Mouse (Mus musculus): ENCODE data around the gene Mapk7.

The Mapk7 gene

DNA sequence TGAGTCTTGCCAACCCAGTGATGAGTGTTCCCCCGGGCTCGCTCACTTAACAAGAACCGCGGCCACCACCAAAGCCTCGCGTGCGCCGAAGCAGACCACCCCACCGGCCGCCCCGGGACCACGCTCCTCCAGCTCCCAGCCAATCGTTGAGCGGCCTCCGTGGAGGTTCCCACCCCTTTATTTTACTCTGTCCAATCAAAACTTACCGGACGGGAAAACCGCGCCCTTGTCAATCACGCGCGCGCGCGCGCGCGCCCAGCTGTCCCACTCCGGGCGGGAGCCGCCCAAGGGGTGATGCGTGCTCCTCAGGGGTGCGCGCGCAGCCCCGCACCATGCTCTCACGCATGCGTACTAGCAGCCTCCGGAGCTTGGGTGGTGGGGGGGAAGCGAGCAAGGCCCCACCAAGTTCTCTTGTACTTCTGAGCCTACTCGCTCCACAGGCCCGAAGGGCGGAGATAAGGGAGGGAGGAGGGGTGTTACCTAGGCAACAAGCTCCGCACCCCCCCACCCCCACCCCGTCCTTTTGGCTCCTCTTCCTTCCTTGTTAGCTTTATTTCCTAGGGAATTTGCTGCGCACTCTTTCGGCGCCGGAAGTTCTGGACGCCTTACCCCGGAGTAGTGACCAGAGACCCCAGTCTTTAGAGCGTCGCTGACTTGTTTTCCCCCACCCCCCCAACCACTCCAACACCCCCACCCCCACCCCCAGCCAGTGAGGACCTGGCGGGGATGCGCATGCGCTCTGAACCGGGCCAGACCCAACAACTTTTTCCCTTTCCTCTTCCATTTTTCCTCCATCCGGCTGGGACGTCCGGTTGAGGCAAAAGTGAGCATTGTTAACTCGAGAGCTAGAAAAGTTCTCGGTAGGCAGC, at the start of gene Mapk7:
Mapk7 (minus strand) TSS at position 278 of the 869 bp plus-strand sequence.
- DNase-seq (ENCODE audit: low read depth in 2 of 2, low spot score in 2 of 2) = peak; percentile 92

DNA sequence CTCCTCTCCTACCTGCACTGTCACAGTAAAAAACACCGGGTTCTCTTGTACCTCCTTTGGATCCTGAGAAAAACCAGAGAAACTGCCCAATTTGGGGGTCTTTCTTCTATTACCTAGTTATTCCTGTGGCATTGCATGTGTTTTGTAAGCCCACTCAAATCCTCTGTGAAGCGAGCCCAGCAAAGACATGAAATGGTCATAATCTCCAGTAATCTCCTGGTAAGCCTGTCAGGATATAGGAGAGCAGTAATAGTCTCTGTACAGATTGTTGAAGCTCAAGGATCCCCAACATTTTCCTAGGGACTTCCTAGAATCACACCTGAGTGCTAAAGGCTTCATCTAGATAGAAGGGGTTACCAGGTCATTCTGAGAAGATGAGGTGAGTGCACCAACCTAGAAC, 46.9 kb upstream of the Mapk7 start:
- no peak for DNase-seq (ENCODE audit: low read depth in 2 of 2, low spot score in 2 of 2)

DNA sequence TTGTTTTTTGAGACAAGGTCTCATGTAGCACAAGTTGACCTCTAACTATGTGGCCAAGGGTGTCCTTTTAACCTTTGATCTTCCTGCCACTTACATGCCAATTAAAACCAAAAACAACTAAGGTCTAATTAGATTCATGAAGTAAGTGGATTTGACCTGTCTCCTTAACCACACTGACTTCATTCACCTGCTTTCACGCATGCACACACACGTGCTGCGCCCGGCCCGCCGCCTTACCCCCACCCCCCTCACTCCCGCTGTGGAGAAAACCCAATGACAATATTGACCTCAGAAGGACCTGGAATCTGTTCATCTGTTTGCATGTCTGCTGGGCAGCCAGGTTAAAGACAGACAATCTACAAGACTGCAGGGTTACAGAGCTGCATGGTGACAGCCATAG, 46.4 kb upstream of the Mapk7 start:
- no peak for DNase-seq (ENCODE audit: low read depth in 2 of 2, low spot score in 2 of 2)

DNA sequence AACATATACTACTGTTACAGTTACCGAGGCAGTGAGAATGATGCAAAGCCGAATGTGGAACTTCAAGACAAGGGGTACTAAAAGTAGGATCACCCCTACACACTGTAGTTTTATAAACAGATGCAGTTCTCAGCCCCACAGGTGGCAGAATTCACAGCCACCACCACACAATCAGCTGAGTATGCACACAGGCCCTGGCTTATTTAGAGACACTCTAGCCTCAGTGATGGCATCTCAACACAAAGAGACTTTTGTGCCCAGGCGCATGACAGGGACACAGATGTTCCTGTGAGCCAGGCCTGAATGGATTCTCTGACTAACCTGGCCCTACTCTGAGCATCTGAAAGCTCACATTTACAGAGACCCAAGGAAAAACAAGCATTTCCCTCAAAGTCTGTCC, 43.2 kb upstream of the Mapk7 start:
- no peak for DNase-seq (ENCODE audit: low read depth in 2 of 2, low spot score in 2 of 2)

DNA sequence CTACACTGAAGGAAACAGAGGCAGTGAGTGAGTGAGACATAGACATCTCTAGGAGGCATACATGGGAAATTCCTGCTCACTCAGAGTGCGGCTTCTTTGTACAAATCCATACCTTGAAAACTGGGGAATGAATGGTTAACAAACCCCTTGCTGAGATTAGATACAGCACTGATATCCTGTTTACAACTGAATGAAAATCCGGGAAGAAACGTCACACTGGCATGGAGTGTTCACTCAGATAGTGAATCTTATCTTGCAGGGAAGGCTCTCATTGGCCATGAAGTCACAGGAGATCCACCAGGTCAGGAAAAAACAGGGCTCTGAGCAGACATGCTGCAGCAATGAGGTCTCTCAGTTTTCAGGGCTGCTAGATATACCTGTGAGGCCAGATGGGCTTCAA, 42.7 kb upstream of the Mapk7 start:
- no peak for DNase-seq (ENCODE audit: low read depth in 2 of 2, low spot score in 2 of 2)

DNA sequence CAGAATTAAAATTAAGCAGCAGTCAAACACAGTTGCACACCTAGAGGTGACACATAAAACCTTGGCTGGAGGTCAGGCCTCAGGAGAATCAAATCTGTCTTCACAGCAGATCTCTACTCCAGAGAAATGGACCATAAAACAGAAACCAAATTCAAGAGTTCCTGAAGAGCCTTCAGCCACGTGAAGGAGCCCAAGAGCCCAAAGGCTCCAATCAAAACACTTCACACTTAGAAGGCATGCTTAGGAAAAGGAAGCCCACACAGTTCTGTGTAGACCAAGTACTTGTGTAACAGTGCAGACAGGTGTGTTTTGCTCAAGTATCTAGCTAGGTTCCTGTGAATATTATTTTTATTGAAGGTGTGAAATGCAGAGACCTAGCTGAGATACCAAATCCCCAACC, 41.3 kb upstream of the Mapk7 start:
- DNase-seq (ENCODE audit: low read depth in 2 of 2, low spot score in 2 of 2) = no peak

DNA sequence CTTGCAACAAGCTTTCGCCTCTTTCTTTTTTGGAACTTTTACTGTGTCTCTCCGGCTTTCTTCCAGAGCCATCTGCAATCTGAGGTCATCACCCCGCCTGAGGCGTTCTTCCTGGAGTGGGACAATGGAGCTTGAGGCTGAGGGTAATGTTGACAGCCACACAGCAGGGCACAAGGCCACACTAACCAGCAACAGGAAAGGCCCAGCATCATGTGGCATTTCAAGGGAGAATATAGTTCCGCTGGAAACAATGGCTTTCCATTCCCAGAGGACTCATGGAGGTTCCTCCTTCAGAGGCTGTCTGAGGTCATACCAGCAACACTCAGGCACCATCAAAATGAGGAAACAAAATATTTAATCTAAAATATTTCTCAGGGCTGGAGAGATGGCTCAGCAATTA, 39.4 kb upstream of the Mapk7 start:
- no peak for DNase-seq (ENCODE audit: low read depth in 2 of 2, low spot score in 2 of 2)

GRCm38 (mm10) chr11:61532820-61533219, 38.6 kb upstream of the Mapk7 start:
- no peak for DNase-seq (ENCODE audit: low read depth in 2 of 2, low spot score in 2 of 2)

DNA sequence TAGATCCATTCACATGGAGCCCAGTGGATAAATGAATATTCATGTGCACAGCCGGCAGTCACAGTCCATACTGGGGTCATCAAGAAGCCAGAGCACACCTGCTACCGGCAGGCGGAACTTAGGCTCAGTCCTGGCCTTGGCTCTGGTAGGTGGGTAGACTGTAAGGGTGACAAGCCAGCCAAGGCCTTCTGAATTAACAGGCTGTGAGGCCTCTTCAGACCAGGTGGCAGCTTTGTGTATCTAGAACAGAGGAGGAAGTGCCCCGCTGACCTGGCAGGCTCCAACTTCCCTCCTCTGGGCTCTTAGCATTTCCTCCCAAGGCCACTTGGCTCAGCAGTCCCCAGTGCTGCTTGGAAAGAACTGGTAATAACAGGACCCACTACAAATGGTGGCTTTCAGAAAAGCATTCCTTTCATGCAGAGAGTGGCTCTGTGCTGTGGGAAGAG, 35.1 kb upstream of the Mapk7 start:
- DNase-seq (ENCODE audit: low read depth in 2 of 2, low spot score in 2 of 2) = no peak

- no peak for DNase-seq (ENCODE audit: low read depth in 2 of 2, low spot score in 2 of 2)
Observed at GRCm38 (mm10) chr11:61526872-61527271, 32.7 kb upstream of the Mapk7 start.

DNA sequence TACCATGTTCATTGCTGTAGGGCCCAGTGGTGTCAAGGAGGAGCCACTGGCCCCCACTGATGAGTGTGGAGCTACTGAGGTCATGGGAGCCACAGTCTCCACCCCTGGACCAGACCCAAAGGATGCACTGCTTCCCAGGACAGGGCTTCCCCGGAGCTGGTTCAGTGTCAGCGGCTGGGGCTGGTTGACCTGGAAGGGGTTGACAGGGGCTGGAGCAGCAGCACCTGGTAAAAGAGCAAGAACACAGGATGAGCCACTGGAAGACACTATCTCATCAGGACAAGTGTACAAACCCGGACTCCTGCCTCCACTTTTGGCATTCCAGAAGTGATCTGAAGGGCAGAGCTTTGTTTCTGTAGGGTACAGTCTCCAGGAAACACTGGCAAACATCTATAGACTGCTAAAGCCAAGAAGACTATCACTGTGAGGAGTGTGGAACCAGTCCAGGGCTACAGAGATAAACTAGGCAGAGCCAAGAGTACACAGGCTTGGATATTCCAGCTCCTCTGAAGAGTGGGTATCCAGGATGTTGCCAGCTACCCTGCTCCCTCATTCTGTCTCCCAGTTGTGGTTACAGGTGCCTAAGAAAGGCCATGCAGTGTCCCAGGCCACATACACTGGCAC, 25.4 kb upstream of the Mapk7 start:
- no peak for DNase-seq (ENCODE audit: low read depth in 2 of 2, low spot score in 2 of 2)

DNA sequence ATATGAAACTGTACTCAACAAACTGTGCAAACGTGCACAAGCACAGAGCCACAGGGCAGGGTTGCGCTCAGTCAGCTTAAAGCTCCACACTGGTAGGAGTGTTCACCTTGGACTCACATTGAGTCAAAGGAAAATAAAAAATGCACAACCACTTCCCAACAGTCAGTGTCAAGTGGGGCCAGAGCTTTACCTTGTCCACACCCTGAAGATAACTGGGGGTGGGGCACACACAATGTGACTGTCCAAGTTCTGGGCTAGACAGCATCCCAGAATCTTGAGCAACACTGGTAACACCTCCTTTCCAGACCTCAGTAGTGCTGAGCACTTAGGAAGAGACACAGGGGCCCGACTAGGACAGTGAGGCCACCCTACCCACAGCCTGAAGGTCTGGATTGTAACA, 24.7 kb upstream of the Mapk7 start:
- DNase-seq (ENCODE audit: low read depth in 2 of 2, low spot score in 2 of 2) = no peak

DNA sequence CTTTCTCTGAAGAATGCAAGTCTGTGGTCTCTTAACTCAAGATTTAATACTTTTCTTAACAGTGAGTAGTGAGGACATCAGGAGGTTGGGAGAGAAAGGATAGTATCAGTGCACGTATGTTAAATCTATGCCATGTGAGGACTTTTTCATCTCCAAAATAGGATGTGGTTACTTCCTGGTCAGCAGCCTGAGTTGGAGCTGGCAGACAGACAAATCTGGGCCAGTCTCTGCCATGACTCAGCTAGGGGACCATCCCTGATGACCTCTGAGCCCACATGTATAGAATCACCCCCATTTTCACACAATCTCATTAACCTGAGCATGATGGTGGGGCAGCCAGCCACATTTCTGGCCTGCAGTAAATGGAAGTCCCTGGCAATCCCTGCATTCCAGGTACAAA, 23.8 kb upstream of the Mapk7 start:
- DNase-seq (ENCODE audit: low read depth in 2 of 2, low spot score in 2 of 2) = no peak

DNA sequence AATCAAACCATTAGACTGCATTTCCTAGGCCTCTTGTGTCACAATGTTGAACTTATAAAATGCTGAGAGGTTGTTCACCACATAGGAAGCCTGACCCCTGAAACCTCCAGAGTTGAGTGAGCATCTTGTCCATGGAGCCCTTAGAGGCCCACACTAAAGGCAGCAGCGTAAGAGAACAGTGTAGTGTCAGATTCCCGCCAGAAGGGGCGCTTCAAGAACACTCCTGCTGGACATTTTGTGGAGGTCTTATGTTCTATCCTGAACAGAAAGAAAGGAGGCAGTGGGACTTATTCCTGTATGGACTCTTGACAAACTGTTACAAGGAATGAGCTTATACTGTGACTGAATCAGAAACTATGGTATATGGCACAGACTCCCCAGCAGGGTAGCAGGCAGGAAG, 20.7 kb upstream of the Mapk7 start:
- no peak for DNase-seq (ENCODE audit: low read depth in 2 of 2, low spot score in 2 of 2)

DNA sequence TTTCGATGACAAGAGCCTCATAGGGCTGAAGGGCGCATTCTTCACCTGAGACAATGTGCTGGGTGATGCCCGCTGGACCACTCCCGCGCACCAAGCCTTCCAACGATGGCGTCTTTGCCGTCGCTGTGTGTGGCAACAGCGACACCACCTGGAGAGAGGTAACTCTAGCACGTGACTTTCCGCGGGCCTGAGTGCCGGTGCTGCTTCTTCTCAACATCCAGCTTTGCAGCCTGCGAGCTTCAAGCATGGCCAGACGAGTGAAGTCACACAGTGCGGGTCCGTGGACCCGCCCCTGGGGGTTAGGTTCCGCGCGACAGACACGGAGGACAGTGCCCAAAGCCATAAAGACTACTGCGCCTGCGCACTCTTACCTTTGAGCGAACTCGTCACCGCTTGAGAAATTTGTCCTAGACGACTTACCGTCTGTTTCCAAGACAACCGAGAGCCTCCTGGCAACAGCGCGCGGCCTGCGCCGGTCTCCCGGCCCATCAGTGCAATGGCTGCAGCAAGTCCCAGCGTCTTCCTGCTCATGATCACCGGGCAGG, 10.6 kb upstream of the Mapk7 start, which contains the start of gene B9d1:
B9d1 (plus strand) TSS at position 432 of the 545 bp plus-strand sequence.
- peak; percentile 89 to 93 for DNase-seq (ENCODE audit: low read depth in 2 of 2, low spot score in 2 of 2)

- DNase-seq (ENCODE audit: low read depth in 2 of 2, low spot score in 2 of 2) = no peak
Observed at GRCm38 (mm10) chr11:61503933-61504332, 9.7 kb upstream of the Mapk7 start.

- DNase-seq (ENCODE audit: low read depth in 2 of 2, low spot score in 2 of 2) = no peak
Observed at GRCm38 (mm10) chr11:61498736-61499504, 4.7 kb upstream of the Mapk7 start.

GRCm38 (mm10) chr11:61497490-61497889, 3.3 kb upstream of the Mapk7 start:
- DNase-seq (ENCODE audit: low read depth in 2 of 2, low spot score in 2 of 2) = no peak

DNA sequence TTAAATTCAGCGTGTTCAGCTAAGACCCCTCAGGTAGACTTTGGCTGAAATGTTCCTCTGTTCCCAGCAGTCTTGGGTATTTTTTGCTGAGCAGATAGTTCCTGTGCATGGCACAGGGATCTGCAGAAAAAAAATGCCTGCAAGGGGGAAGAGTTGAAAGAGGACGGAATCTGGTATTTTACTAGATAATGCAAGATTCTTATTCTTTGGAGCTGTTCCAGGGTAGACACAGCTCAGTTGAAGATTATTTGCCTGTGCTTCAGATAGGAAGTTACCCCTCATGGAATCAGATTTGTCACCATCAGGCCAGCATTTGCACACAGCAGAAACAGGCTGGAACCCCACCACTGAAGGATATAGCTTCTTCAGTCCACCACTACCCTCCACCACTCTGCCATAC, 1.3 kb upstream of the Mapk7 start:
- no peak for DNase-seq (ENCODE audit: low read depth in 2 of 2, low spot score in 2 of 2)

DNA sequence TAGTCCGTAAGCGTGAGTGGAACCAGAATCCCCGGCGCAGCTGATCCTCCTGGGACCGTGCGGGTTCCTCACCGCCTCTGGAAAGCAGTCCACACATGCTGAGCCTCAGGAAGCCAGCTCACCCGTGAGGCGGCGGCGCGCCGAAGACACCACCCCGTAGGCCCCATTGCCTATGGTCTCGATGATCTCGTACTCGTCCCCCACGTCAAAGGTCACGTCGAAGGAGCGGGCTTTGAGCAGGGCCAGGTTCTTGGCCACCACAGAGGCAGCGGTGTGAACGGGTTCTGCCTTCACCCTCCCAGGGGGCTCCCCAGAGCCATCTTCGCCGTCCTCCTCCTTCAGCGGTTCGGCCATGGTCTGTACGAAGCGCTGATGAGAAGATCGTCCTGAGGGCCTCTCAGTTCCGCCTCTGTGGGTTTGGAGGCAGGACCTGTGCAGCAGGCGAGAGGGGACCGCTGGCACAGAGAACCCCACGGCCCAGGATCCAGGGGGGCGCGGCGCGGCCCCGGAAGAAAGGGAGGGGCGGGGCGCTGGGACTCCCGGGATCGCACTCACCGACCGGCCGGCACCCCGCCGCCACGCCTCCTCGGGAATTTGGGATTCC, 579 bp downstream of the Mapk7 start:
- no peak for DNase-seq (ENCODE audit: low read depth in 2 of 2, low spot score in 2 of 2)

DNA sequence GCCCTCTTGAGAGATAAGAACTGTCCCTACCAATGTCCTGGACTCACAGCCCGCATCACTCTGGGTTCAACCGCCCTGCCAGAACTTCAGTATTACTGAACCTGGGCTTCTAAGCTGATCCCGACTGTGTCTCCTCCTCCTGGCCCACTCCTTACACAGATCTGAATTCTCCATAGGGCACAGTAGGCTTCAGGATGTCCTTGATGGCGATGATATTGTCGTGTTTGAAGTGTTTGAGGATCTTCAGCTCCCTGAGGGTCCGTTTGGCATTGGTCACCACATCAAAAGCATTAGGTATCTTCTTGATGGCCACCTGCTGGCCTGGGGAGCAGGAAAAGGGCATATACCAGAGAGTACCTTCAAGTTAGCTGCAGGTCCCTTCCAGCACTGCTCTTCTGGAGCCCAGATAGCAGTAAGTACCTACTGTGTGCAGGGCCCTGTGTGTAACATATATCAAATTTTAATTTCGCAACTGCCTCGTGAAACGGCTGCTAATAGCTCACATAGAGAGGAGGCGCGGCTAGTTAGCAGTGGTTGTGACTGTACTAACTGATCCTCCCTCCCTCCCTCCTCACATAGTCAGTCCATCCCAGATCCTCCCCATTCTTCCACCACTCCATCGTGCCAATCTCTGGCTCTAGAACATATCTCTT, 1.3 kb downstream of the Mapk7 start:
- DNase-seq (ENCODE audit: low read depth in 2 of 2, low spot score in 2 of 2) = no peak

All from CD8-positive naive resting alpha-beta T cell, adult 2 months (primary cell).